Comparison of ENCODE assay signal across 8 mouse cellular contexts in the genomic region with DNA sequence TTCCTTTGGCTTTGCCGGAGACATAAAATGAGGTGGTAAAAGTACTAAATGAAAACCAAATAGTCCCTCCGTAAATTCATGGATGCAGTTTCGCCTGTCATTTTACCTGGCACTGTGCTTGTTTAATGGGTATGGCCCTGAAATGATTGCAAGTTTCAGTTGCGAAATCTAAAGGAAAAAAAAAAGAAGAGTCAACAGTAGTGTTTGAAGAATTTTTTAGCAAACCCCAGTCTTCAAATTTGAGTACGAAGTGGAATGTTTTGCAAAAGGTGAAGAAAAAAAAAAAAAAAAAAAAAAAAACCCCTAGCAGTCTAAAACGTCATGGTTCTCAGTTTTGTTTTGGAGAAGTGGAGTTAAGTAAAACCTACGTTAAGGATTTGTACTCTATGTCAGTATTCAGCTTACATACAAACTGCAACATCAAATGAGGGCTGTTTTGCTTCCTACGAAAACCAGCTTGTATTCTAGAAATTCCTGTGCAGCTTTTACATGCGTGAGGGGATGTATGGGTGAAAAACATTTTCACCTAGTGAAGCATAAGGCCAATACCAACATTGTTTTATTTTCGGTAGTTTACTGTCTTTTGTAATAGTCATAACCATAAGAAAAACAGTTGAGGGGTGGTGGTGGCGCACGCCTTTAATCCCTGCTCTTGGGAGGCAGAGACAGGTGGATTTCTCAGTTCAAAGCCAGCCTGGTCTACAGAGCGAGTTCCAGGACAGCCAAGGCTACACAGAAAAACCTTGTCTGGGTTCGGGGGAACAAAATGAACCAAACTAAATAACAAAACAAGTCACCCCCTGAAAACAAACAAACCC. TPM values are rescaled to one million over a fixed set of nuclear protein-coding genes. Genes with fewer than 3 reads are reported as not detected.
A peak's percentile ranks its signal among the peaks of the same experiment; 100 is the strongest.
DNase-seq lines count a peak whose midpoint lies in the region; ATAC-seq lines count a peak whose summit lies in the region.

No protein-coding gene starts in this region.

- WGBS in embryonic facial prominence, embryonic 13.5 days = 41% methylated on average over 14 of the region's 14 CpGs
- 49% methylated on average over 14 of the region's 14 CpGs for WGBS in limb, embryonic 11.5 days

- no peaks in the 10 kb centered on the region for H3K9me3 ChIP-seq in embryonic facial prominence, embryonic 13.5 days
- H3K9me3 ChIP-seq in limb, embryonic 11.5 days (ENCODE audit: control insufficient read depth, low read length) = no peaks in the 10 kb centered on the region

- no peaks in the 10 kb centered on the region for H3K36me3 ChIP-seq in embryonic facial prominence, embryonic 13.5 days
- no peaks in the 10 kb centered on the region for H3K36me3 ChIP-seq in limb, embryonic 11.5 days (ENCODE audit: control insufficient read depth, insufficient read depth, low read length)
- H3K36me3 ChIP-seq in splenic B cell, adult 2 months (ENCODE audit: control insufficient read depth, insufficient read depth, low read length, poor library complexity, severe bottlenecking) = no peaks in the 10 kb centered on the region

- DNase-seq in cerebellum, adult 9-10 months = peak; percentile 61
- no peak for DNase-seq in cerebellum, postnatal 25 days
- DNase-seq in 3T3-L1 (ENCODE audit: low read depth, low spot score) = peak; percentile 53
- DNase-seq in limb, embryonic 11.5 days (ENCODE audit: low spot score) = no peak
- DNase-seq in splenic B cell, adult 2 months (ENCODE audit: low read depth, low spot score) = peak; percentile 64
- no peak for DNase-seq in layer of hippocampus, adult 9-10 months (ENCODE audit: low spot score)

- H3K27ac ChIP-seq in embryonic facial prominence, embryonic 13.5 days = peak overlapping the region; percentile 99; the same call in 1 of the 2 replicates
- no peak overlapping the region; the same call in 1 of the 2 replicates for H3K27ac ChIP-seq in limb, embryonic 11.5 days (replicated peaks; ENCODE audit: low read depth, low read length)

- H3K4me1 ChIP-seq in embryonic facial prominence, embryonic 13.5 days = peaks cover 5% of the 10 kb centered on the region; the same call in 1 of the 2 replicates
- no peaks in the 10 kb centered on the region for H3K4me1 ChIP-seq in limb, embryonic 11.5 days (ENCODE audit: control insufficient read depth, insufficient read depth, low read length)

- peak overlapping the region; percentile 65 for H3K4me2 ChIP-seq in embryonic facial prominence, embryonic 13.5 days
- peak overlapping the region; percentile 75; the same call in 1 of the 2 replicates for H3K4me2 ChIP-seq in limb, embryonic 11.5 days (ENCODE audit: low read depth, severe bottlenecking)

- H3K4me3 ChIP-seq in embryonic facial prominence, embryonic 13.5 days = peak overlapping the region; percentile 76
- peak overlapping the region; percentile 68 for H3K4me3 ChIP-seq in limb, embryonic 11.5 days (ENCODE audit: low read depth, low read length)

- H3K27me3 ChIP-seq in embryonic facial prominence, embryonic 13.5 days = no peaks in the 10 kb centered on the region
- no peaks in the 10 kb centered on the region for H3K27me3 ChIP-seq in limb, embryonic 11.5 days (ENCODE audit: control insufficient read depth, insufficient read depth, low read length)
- H3K27me3 ChIP-seq in splenic B cell, adult 2 months (ENCODE audit: control insufficient read depth, insufficient read depth, low read length, poor library complexity, severe bottlenecking) = no peaks in the 10 kb centered on the region

- ATAC-seq in embryonic facial prominence, embryonic 13.5 days (ENCODE audit: insufficient number of reproducible peaks, insufficient read depth, low FRiP score, low TSS enrichment, low read depth) = no peak
- no peak for ATAC-seq in limb, embryonic 11.5 days (ENCODE audit: insufficient number of reproducible peaks, low FRiP score, low TSS enrichment, low read depth)
- ATAC-seq in megakaryocyte-erythroid progenitor cell, adult 5-6 weeks (replicated peaks; ENCODE audit: low FRiP score, low TSS enrichment, poor library complexity, severe bottlenecking) = no peak

- peak overlapping the region; percentile 93 for H3K9ac ChIP-seq in embryonic facial prominence, embryonic 13.5 days
- H3K9ac ChIP-seq in limb, embryonic 11.5 days (ENCODE audit: low read length) = no peak overlapping the region; the same call in 1 of the 2 replicates

RNA-seq across cellular contexts. Expression of a gene that starts 1.6 kb away (rescaled TPM):
- polyA plus RNA-seq in embryonic facial prominence, embryonic 13.5 days (2015; fragmentation: Nextera tagmentation; extraction: Ambion mirVana) = 13.5 and 17.5 TPM in 2 replicates
- 10.6 and 10.9 TPM in 2 replicates for polyA plus RNA-seq in limb, embryonic 11.5 days (2014; fragmentation: Nextera tagmentation; extraction: Ambion mirVana)
- total RNA-seq in megakaryocyte-erythroid progenitor cell, adult 5-6 weeks (2014; fragmentation: Nextera tagmentation) = 59.2 and 60.3 TPM in 2 replicates
- 73.8 and 99.0 TPM in 2 replicates for total RNA-seq in megakaryocyte-erythroid progenitor cell, adult 5-6 weeks (2017)

RNA-seq across cellular contexts. Expression of a gene that starts 12.3 kb away (rescaled TPM):
- polyA plus RNA-seq in embryonic facial prominence, embryonic 13.5 days (2015; fragmentation: Nextera tagmentation; extraction: Ambion mirVana) = 104 and 112 TPM in 2 replicates
- polyA plus RNA-seq in limb, embryonic 11.5 days (2014; fragmentation: Nextera tagmentation; extraction: Ambion mirVana) = 78.5 and 94.1 TPM in 2 replicates
- 79.7 and 98.2 TPM in 2 replicates for total RNA-seq in megakaryocyte-erythroid progenitor cell, adult 5-6 weeks (2014; fragmentation: Nextera tagmentation)
- total RNA-seq in megakaryocyte-erythroid progenitor cell, adult 5-6 weeks (2017) = 54.8 and 58.5 TPM in 2 replicates

Comparison
In these comparisons a context has a peak if more than half of its experiments do, and no peak if none do; other contexts are left out.
1. DNase-seq: peak in cerebellum, adult 9-10 months (single experiment), 3T3-L1 (single experiment) and splenic B cell, adult 2 months (single experiment); none in cerebellum, postnatal 25 days (0 of 2), limb, embryonic 11.5 days (single experiment) and layer of hippocampus, adult 9-10 months (single experiment).